Mouse (Mus musculus) midbrain, embryonic 13.5 days (tissue): Measurements from ENCODE around the gene 4930583I09Rik. TPM values are rescaled to one million over a fixed set of nuclear protein-coding genes. Genes with fewer than 3 reads are reported as not detected.

ENCODE experiments used
- ATAC-seq: fragments of 200-750 bp; cut with Nextera tagmentation; 2 replicates; pipeline ENCODE4 v1.8.0; 2017; ENCODE audit warnings: mild to moderate bottlenecking, moderate TSS enrichment, moderate library complexity
- H3K27ac ChIP-seq: fragments of 300-500 bp; sonication (generic); 2 replicates; pipeline ENCODE4 v1.5.1; 2015; ENCODE audit warnings: inconsistent platforms, mild to moderate bottlenecking, moderate library complexity
- H3K27me3 ChIP-seq: fragments of 300-500 bp; sonication (generic); 2 replicates; pipeline ENCODE4 v1.6.1; 2015; ENCODE audit warnings: mild to moderate bottlenecking, inconsistent platforms
- H3K36me3 ChIP-seq: fragments of 300-500 bp; sonication (generic); 2 replicates; pipeline ENCODE4 v1.6.1; 2015; ENCODE audit warnings: mild to moderate bottlenecking, inconsistent platforms
- H3K4me1 ChIP-seq: fragments of 300-500 bp; sonication (generic); replicated peaks from 2 replicates; pipeline ENCODE4 v1.6.1; 2015; ENCODE audit warnings: inconsistent platforms
- H3K4me2 ChIP-seq: fragments of 300-500 bp; sonication (generic); replicated peaks from 2 replicates; pipeline ENCODE4 v1.6.1; 2015; ENCODE audit warnings: moderate library complexity, mild to moderate bottlenecking, inconsistent platforms
- H3K4me3 ChIP-seq: fragments of 300-500 bp; sonication (generic); replicated peaks from 2 replicates; pipeline ENCODE4 v1.5.1; 2015; ENCODE audit warnings: mild to moderate bottlenecking, inconsistent platforms
- H3K9ac ChIP-seq: fragments of 300-500 bp; sonication (generic); replicated peaks from 2 replicates; pipeline ENCODE4 v1.6.1; 2015; ENCODE audit warnings: mild to moderate bottlenecking, inconsistent platforms
- H3K9me3 ChIP-seq: fragments of 300-500 bp; sonication (generic); 2 replicates; pipeline ENCODE4 v1.6.1; 2016; ENCODE audit warnings: mild to moderate bottlenecking, inconsistent platforms
- WGBS: fragments of 180-500 bp; shearing (Covaris S2); methylation state at CpG from one replicate; pipeline ENCODE4 v1.1.7; 2015; 5-methylcytosine and 5-hydroxymethylcytosine counted together
- polyA plus RNA-seq: library from polyadenylated mRNA; unstranded; fragments of >200 nt; fragmentation: Nextera tagmentation; extraction: Ambion mirVana; gene quantifications from 2 replicates; pipeline ENCODE4 v1.2.1, GENCODE M21; 2015

The 4930583I09Rik gene
- polyA plus RNA-seq, result not detected in 2 replicates

GRCm38 (mm10) chr17:64835928-64836327 is at the start of gene 4930583I09Rik:
Gene 4930583I09Rik, minus strand, starts transcription at chr17:64836071.
- 60% methylated on average over 6 of the region's 6 CpGs for WGBS
- H3K4me1 ChIP-seq, result peaks cover 14% of the 10 kb centered on the region
- no peaks in the 10 kb centered on the region for H3K9me3 ChIP-seq
- no peak for ATAC-seq
- no peaks in the 10 kb centered on the region for H3K36me3 ChIP-seq
- H3K4me3 ChIP-seq, result 0 out of 2 replicates have a peak within 1 kb of the TSS, but pooled peaks have one; percentile 2
- H3K27ac ChIP-seq, result 0 out of 2 replicates have a peak within 1 kb of the TSS, but pooled peaks have one; percentile 30
- no peak within 1 kb of the TSS for H3K9ac ChIP-seq
- H3K27me3 ChIP-seq, result no peaks in the 10 kb centered on the region
- H3K4me2 ChIP-seq, result peak within 1 kb of the TSS; percentile 38

GRCm38 (mm10) chr17:64876111-64876510 is 40.2 kb upstream of the 4930583I09Rik start:
- no peaks in the 10 kb centered on the region for H3K9me3 ChIP-seq
- no peak overlapping the region for H3K9ac ChIP-seq
- no peak for ATAC-seq
- H3K27ac ChIP-seq, result no peak overlapping the region
- 84% methylated on average over 12 of the region's 12 CpGs for WGBS
- 0 out of 2 replicates have a peak, but pooled peaks cover 4% of the 10 kb centered on the region for H3K4me1 ChIP-seq
- H3K4me2 ChIP-seq, result no peak overlapping the region
- H3K36me3 ChIP-seq, result no peaks in the 10 kb centered on the region
- no peak overlapping the region for H3K4me3 ChIP-seq
- H3K27me3 ChIP-seq, result no peaks in the 10 kb centered on the region

GRCm38 (mm10) chr17:64873651-64874072 is 37.8 kb upstream of the 4930583I09Rik start:
- 8% methylated on average over 4 of the region's 4 CpGs for WGBS

GRCm38 (mm10) chr17:64863817-64864216 is 27.9 kb upstream of the 4930583I09Rik start:
- H3K27ac ChIP-seq, result no peak overlapping the region
- no peaks in the 10 kb centered on the region for H3K4me1 ChIP-seq
- H3K9me3 ChIP-seq, result 0 out of 2 replicates have a peak, but pooled peaks cover 5% of the 10 kb centered on the region
- no peak for ATAC-seq
- H3K9ac ChIP-seq, result no peak overlapping the region
- no peaks in the 10 kb centered on the region for H3K27me3 ChIP-seq
- 84% methylated on average over 4 of the region's 4 CpGs for WGBS
- H3K4me3 ChIP-seq, result no peak overlapping the region
- H3K4me2 ChIP-seq, result no peak overlapping the region
- no peaks in the 10 kb centered on the region for H3K36me3 ChIP-seq

More at GRCm38 (mm10) chr17:64873651-64874072, 37.8 kb upstream of the 4930583I09Rik start:
- Histone ChIP-seq H3K36me3 (no peaks in the 10 kb centered on the region), H3K9ac (no peak overlapping the region), H3K27me3 (no peaks in the 10 kb centered on the region), H3K4me1 (0 out of 2 replicates have a peak, but pooled peaks cover 4% of the 10 kb centered on the region), H3K9me3 (no peaks in the 10 kb centered on the region), H3K4me3 (no peak overlapping the region), H3K4me2 (no peak overlapping the region), H3K27ac (0 out of 2 replicates have a peak overlapping the region, but pooled peaks have one; percentile 16)
- no peak for ATAC-seq

- Histone ChIP-seq H3K9ac (no peak overlapping the region), H3K4me3 (no peak overlapping the region), H3K27ac (no peak overlapping the region), H3K9me3 (no peaks in the 10 kb centered on the region), H3K4me1 (no peaks in the 10 kb centered on the region), H3K4me2 (no peak overlapping the region), H3K27me3 (no peaks in the 10 kb centered on the region), H3K36me3 (no peaks in the 10 kb centered on the region)
- WGBS, result 82% methylated on average over 3 of the region's 3 CpGs
- no peak for ATAC-seq
Observed at GRCm38 (mm10) chr17:64860963-64861362, 25.1 kb upstream of the 4930583I09Rik start.

GRCm38 (mm10) chr17:64858848-64859247 is 23.0 kb upstream of the 4930583I09Rik start:
- H3K9ac ChIP-seq, result no peak overlapping the region
- H3K27ac ChIP-seq, result no peak overlapping the region
- H3K4me3 ChIP-seq, result no peak overlapping the region
- no peaks in the 10 kb centered on the region for H3K36me3 ChIP-seq
- H3K4me2 ChIP-seq, result no peak overlapping the region
- no peaks in the 10 kb centered on the region for H3K4me1 ChIP-seq
- 81% methylated on average over 6 of the region's 6 CpGs for WGBS
- H3K9me3 ChIP-seq, result no peaks in the 10 kb centered on the region
- no peak for ATAC-seq
- no peaks in the 10 kb centered on the region for H3K27me3 ChIP-seq

GRCm38 (mm10) chr17:64848031-64848430 is 12.2 kb upstream of the 4930583I09Rik start:
- Histone ChIP-seq H3K36me3 (no peaks in the 10 kb centered on the region), H3K27ac (no peak overlapping the region), H3K4me3 (no peak overlapping the region), H3K4me1 (no peaks in the 10 kb centered on the region), H3K27me3 (no peaks in the 10 kb centered on the region), H3K4me2 (no peak overlapping the region), H3K9ac (no peak overlapping the region), H3K9me3 (no peaks in the 10 kb centered on the region)
- 88% methylated on average over 4 of the region's 4 CpGs for WGBS
- no peak for ATAC-seq

GRCm38 (mm10) chr17:64846654-64847053 is 10.8 kb upstream of the 4930583I09Rik start:
- ATAC-seq, result no peak
- no peak overlapping the region for H3K9ac ChIP-seq
- WGBS, result 95% methylated on average over 1 of the region's 1 CpGs
- H3K27ac ChIP-seq, result no peak overlapping the region
- no peaks in the 10 kb centered on the region for H3K36me3 ChIP-seq
- H3K9me3 ChIP-seq, result no peaks in the 10 kb centered on the region
- no peak overlapping the region for H3K4me2 ChIP-seq
- no peaks in the 10 kb centered on the region for H3K27me3 ChIP-seq
- H3K4me1 ChIP-seq, result no peaks in the 10 kb centered on the region
- no peak overlapping the region for H3K4me3 ChIP-seq

GRCm38 (mm10) chr17:64836892-64837291 is 1.0 kb upstream of the 4930583I09Rik start:
- WGBS, result 5% methylated on average over 7 of the region's 7 CpGs
- Histone ChIP-seq H3K36me3 (no peaks in the 10 kb centered on the region), H3K9ac (no peak overlapping the region), H3K27ac (0 out of 2 replicates have a peak overlapping the region, but pooled peaks have one; percentile 30), H3K4me3 (0 out of 2 replicates have a peak overlapping the region, but pooled peaks have one; percentile 2), H3K27me3 (no peaks in the 10 kb centered on the region), H3K4me2 (peak overlapping the region; percentile 38), H3K4me1 (peaks cover 14% of the 10 kb centered on the region), H3K9me3 (no peaks in the 10 kb centered on the region)
- ATAC-seq, result peak; percentile 91

- ATAC-seq, result peak; percentile 35; the same call in 1 of the 2 replicates
- peak overlapping the region; percentile 38 for H3K4me2 ChIP-seq
- peaks cover 14% of the 10 kb centered on the region for H3K4me1 ChIP-seq
- no peaks in the 10 kb centered on the region for H3K9me3 ChIP-seq
- H3K27me3 ChIP-seq, result no peaks in the 10 kb centered on the region
- H3K36me3 ChIP-seq, result no peaks in the 10 kb centered on the region
- no peak overlapping the region for H3K4me3 ChIP-seq
- H3K27ac ChIP-seq, result no peak overlapping the region
- no peak overlapping the region for H3K9ac ChIP-seq
- 69% methylated on average over 10 of the region's 10 CpGs for WGBS
Observed at GRCm38 (mm10) chr17:64836352-64836751, 481 bp upstream of the 4930583I09Rik start.

- Histone ChIP-seq H3K9me3 (no peaks in the 10 kb centered on the region), H3K4me1 (peaks cover 14% of the 10 kb centered on the region), H3K27me3 (no peaks in the 10 kb centered on the region), H3K36me3 (no peaks in the 10 kb centered on the region), H3K4me3 (no peak overlapping the region), H3K4me2 (no peak overlapping the region), H3K9ac (no peak overlapping the region), H3K27ac (no peak overlapping the region)
- 79% methylated on average over 7 of the region's 7 CpGs for WGBS
- ATAC-seq, result no peak
Observed at GRCm38 (mm10) chr17:64833906-64834490, 1.9 kb downstream of the 4930583I09Rik start.

GRCm38 (mm10) chr17:64833071-64833470 is 2.8 kb downstream of the 4930583I09Rik start:
- H3K4me3 ChIP-seq, result no peak overlapping the region
- WGBS, result 84% methylated on average over 2 of the region's 2 CpGs

More at GRCm38 (mm10) chr17:64833071-64833470, 2.8 kb downstream of the 4930583I09Rik start:
- no peaks in the 10 kb centered on the region for H3K36me3 ChIP-seq
- peaks cover 14% of the 10 kb centered on the region for H3K4me1 ChIP-seq
- no peak overlapping the region for H3K27ac ChIP-seq
- no peak overlapping the region for H3K9ac ChIP-seq
- no peaks in the 10 kb centered on the region for H3K27me3 ChIP-seq
- no peak overlapping the region for H3K4me2 ChIP-seq
- no peaks in the 10 kb centered on the region for H3K9me3 ChIP-seq
- ATAC-seq, result no peak
